Mouse (Mus musculus): Measurements from ENCODE around the gene Sash1.

The Sash1 gene

DNA sequence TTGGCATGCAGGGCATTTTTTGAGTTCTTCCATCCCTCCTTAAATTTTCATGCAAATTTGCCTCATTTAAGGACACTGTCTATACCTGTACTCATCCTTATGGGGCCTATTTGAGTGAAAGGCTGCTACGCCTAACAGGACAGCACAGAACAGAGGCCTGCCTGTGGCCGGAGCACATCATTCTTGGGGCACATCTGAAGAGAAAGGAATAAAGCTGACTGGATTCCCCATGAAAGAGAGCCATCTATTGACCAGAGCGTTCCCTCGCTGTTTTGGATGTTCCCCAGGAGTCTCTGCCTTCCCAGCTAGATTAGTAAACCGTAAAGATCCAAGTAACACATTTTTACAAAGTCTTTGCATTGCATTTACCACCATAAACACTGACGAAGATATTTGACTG, 203.5 kb downstream of the Sash1 start:
- DNase-seq (ENCODE audit: low spot score), result no peak

DNA sequence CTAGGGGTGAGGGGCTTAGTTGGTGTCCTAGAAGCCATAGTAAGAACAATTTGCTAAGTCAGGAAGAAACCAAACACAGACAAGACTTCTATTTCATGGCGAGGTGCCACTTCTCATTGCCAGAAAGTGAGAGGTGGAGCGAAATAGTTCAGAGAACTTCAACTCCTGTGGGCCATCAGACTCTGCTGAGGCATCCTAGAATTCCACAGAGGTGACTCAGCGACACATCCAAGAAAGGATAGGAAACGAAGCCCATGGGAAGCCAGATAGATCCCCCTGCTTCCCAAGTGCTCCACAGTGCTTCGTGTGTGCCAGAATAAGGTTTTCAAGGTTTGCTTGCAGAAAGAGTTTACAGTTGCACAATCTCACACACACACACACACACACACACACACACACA, 209.1 kb downstream of the Sash1 start:
- DNase-seq (ENCODE audit: low spot score), result no peak
